Mouse (Mus musculus) cerebellum, postnatal 4 days (tissue): Measurements from ENCODE around the gene Galt.
"Not testable (repeated sequence)": the region's sequence is repeated elsewhere in the genome, so short reads cannot be mapped to it uniquely, and the experiment has no call there.

ENCODE experiments used
- DNase-seq, 2 experiments: peaks; one replicate each; pipeline ENCODE4 v3.0.0; 2022; ENCODE audit warnings: low spot score in 2 of 2, mixed read lengths in 1 of 2

Gene Galt

GRCm38 (mm10) chr4:41774506-41774905, 19.5 kb downstream of the Galt start:
- not testable (repeated sequence) for DNase-seq

GRCm38 (mm10) chr4:41775840-41776239, 20.8 kb downstream of the Galt start:
- DNase-seq, result not testable (repeated sequence)

GRCm38 (mm10) chr4:41781271-41781670, 26.2 kb downstream of the Galt start:
- DNase-seq, result not testable (repeated sequence)

- not testable (repeated sequence) for DNase-seq
Measured at GRCm38 (mm10) chr4:41781748-41782485, 26.9 kb downstream of the Galt start.

GRCm38 (mm10) chr4:41782711-41783110, 27.7 kb downstream of the Galt start:
- DNase-seq, result not testable (repeated sequence)

GRCm38 (mm10) chr4:41783197-41783596, 28.2 kb downstream of the Galt start:
- not testable (repeated sequence) for DNase-seq
